Mouse (Mus musculus): ENCODE results near the gene Adam1a. TPM values are rescaled to one million over a fixed set of nuclear protein-coding genes. Genes with fewer than 3 reads are reported as not detected.

The Adam1a gene
- polyA plus RNA-seq, 1 experiment from 2014 or later: 2.2 TPM

GRCm38 (mm10) chr5:121586400-121587039 is 41.2 kb upstream of the Adam1a start:
- Histone ChIP-seq H3K27me3 (ENCODE audit: control insufficient read depth, insufficient read depth, low read length) (no peaks in the 10 kb centered on the region), H3K4me1 (ENCODE audit: control insufficient read depth, insufficient read depth, low read length) (no peaks in the 10 kb centered on the region), H3K27ac (ENCODE audit: low read depth, low read length) (no peak overlapping the region), H3K9ac (ENCODE audit: low read length) (no peak overlapping the region), H3K4me3 (ENCODE audit: low read depth, low read length) (no peak overlapping the region), H3K36me3 (ENCODE audit: control insufficient read depth, insufficient read depth, low read length) (no peaks in the 10 kb centered on the region), H3K9me3 (ENCODE audit: control insufficient read depth, low read length) (no peaks in the 10 kb centered on the region), H3K4me2 (ENCODE audit: low read depth) (no peak overlapping the region)
- WGBS: 71% methylated on average over 6 of the region's 6 CpGs
- DNase-seq (ENCODE audit: low spot score) (no peak), ATAC-seq (ENCODE audit: insufficient read depth, low FRiP score, low TSS enrichment) (no peak)

GRCm38 (mm10) chr5:121585699-121586098 is 40.4 kb upstream of the Adam1a start:
- ATAC-seq (ENCODE audit: insufficient read depth, low FRiP score, low TSS enrichment) (no peak), DNase-seq (ENCODE audit: low spot score) (no peak)
- 88% methylated on average over 5 of the region's 5 CpGs for WGBS
- H3K9ac ChIP-seq (ENCODE audit: low read length): no peak overlapping the region
- no peak overlapping the region for H3K4me2 ChIP-seq (ENCODE audit: low read depth)
- H3K4me3 ChIP-seq (ENCODE audit: low read depth, low read length): no peak overlapping the region
- no peaks in the 10 kb centered on the region for H3K36me3 ChIP-seq (ENCODE audit: control insufficient read depth, insufficient read depth, low read length)
- H3K27me3 ChIP-seq (ENCODE audit: control insufficient read depth, insufficient read depth, low read length): no peaks in the 10 kb centered on the region
- no peaks in the 10 kb centered on the region for H3K4me1 ChIP-seq (ENCODE audit: control insufficient read depth, insufficient read depth, low read length)
- no peak overlapping the region for H3K27ac ChIP-seq (ENCODE audit: low read depth, low read length)
- H3K9me3 ChIP-seq (ENCODE audit: control insufficient read depth, low read length): no peaks in the 10 kb centered on the region

GRCm38 (mm10) chr5:121585005-121585404 is 39.7 kb upstream of the Adam1a start:
- Histone ChIP-seq H3K4me1 (ENCODE audit: control insufficient read depth, insufficient read depth, low read length) (no peaks in the 10 kb centered on the region), H3K9ac (ENCODE audit: low read length) (no peak overlapping the region), H3K4me3 (ENCODE audit: low read depth, low read length) (no peak overlapping the region), H3K36me3 (ENCODE audit: control insufficient read depth, insufficient read depth, low read length) (no peaks in the 10 kb centered on the region), H3K27me3 (ENCODE audit: control insufficient read depth, insufficient read depth, low read length) (no peaks in the 10 kb centered on the region), H3K27ac (ENCODE audit: low read depth, low read length) (no peak overlapping the region), H3K9me3 (ENCODE audit: control insufficient read depth, low read length) (no peaks in the 10 kb centered on the region), H3K4me2 (ENCODE audit: low read depth) (no peak overlapping the region)
- no peak for DNase-seq (ENCODE audit: low spot score)
- no peak for ATAC-seq (ENCODE audit: insufficient read depth, low FRiP score, low TSS enrichment)
- 93% methylated on average over 10 of the region's 10 CpGs for WGBS

DNA sequence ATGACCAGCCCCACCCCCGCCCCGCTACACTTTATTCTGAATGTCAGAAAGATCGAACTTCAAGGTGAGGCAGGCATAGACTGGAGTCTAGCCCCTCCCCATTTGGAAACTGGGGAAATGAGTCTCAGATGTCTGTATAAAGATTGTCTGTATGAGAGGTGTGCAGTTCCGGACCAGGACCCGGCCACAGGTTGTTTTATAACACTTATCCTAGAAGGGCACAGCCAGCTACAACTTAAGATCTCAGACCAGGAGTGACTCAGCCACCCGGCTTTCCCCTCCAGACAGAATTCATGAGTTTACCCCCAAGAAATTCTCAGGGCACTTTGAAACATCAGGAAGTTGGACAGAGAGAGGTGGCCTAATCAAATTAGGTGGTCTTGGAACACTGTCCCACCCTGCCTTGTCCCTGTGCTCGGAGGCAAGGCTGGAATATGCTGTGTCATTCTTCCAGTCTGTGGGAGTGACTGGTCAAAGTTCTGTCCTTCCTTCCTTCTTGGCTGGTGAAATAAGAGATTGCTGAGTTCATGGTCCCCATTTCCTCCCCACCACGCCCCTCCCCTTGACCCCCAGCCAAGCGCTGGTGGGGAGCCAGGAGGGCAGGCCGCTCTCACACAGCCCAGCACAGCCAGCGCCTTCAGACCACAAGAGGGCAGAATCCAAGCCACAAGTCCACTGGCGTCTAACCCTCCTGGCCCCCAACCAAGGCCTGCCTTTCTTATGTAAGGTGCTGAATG is 38.7 kb upstream of the Adam1a start:
- no peak overlapping the region for H3K27ac ChIP-seq (ENCODE audit: low read depth, low read length)
- H3K4me3 ChIP-seq (ENCODE audit: low read depth, low read length): no peak overlapping the region
- ATAC-seq (ENCODE audit: insufficient read depth, low FRiP score, low TSS enrichment) (no peak), DNase-seq (ENCODE audit: low spot score) (peak; percentile 27)
- H3K9ac ChIP-seq (ENCODE audit: low read length): no peak overlapping the region
- WGBS: 63% methylated on average over 12 of the region's 12 CpGs
- H3K4me1 ChIP-seq (ENCODE audit: control insufficient read depth, insufficient read depth, low read length): no peaks in the 10 kb centered on the region
- H3K9me3 ChIP-seq (ENCODE audit: control insufficient read depth, low read length): no peaks in the 10 kb centered on the region
- H3K4me2 ChIP-seq (ENCODE audit: low read depth): no peak overlapping the region
- H3K27me3 ChIP-seq (ENCODE audit: control insufficient read depth, insufficient read depth, low read length): no peaks in the 10 kb centered on the region
- no peaks in the 10 kb centered on the region; the same call in 1 of the 2 replicates for H3K36me3 ChIP-seq (ENCODE audit: control insufficient read depth, insufficient read depth, low read length)

- WGBS: 91% methylated on average over 8 of the region's 8 CpGs
- no peaks in the 10 kb centered on the region for H3K4me1 ChIP-seq (ENCODE audit: control insufficient read depth, insufficient read depth, low read length)
- H3K9me3 ChIP-seq (ENCODE audit: control insufficient read depth, low read length): no peaks in the 10 kb centered on the region
- no peak overlapping the region for H3K27ac ChIP-seq (ENCODE audit: low read depth, low read length)
- H3K27me3 ChIP-seq (ENCODE audit: control insufficient read depth, insufficient read depth, low read length): no peaks in the 10 kb centered on the region
- H3K4me2 ChIP-seq (ENCODE audit: low read depth): no peak overlapping the region
- DNase-seq (ENCODE audit: low spot score) (no peak), ATAC-seq (ENCODE audit: insufficient read depth, low FRiP score, low TSS enrichment) (no peak)
- no peaks in the 10 kb centered on the region; the same call in 1 of the 2 replicates for H3K36me3 ChIP-seq (ENCODE audit: control insufficient read depth, insufficient read depth, low read length)
- no peak overlapping the region for H3K4me3 ChIP-seq (ENCODE audit: low read depth, low read length)
- H3K9ac ChIP-seq (ENCODE audit: low read length): no peak overlapping the region
Observed at GRCm38 (mm10) chr5:121581945-121582344, 36.7 kb upstream of the Adam1a start.

- Histone ChIP-seq H3K4me1 (ENCODE audit: control insufficient read depth, insufficient read depth, low read length) (no peaks in the 10 kb centered on the region), H3K27ac (ENCODE audit: low read depth, low read length) (no peak overlapping the region), H3K9ac (ENCODE audit: low read length) (no peak overlapping the region), H3K4me2 (ENCODE audit: low read depth) (no peak overlapping the region), H3K36me3 (ENCODE audit: control insufficient read depth, insufficient read depth, low read length) (no peaks in the 10 kb centered on the region; the same call in 1 of the 2 replicates), H3K27me3 (ENCODE audit: control insufficient read depth, insufficient read depth, low read length) (no peaks in the 10 kb centered on the region), H3K4me3 (ENCODE audit: low read depth, low read length) (no peak overlapping the region), H3K9me3 (ENCODE audit: control insufficient read depth, low read length) (no peaks in the 10 kb centered on the region)
- no peak for ATAC-seq (ENCODE audit: insufficient read depth, low FRiP score, low TSS enrichment)
- WGBS: 89% methylated on average over 11 of the region's 11 CpGs
- DNase-seq (ENCODE audit: low spot score): no peak
Observed at GRCm38 (mm10) chr5:121576927-121577488, 31.7 kb upstream of the Adam1a start.

DNA sequence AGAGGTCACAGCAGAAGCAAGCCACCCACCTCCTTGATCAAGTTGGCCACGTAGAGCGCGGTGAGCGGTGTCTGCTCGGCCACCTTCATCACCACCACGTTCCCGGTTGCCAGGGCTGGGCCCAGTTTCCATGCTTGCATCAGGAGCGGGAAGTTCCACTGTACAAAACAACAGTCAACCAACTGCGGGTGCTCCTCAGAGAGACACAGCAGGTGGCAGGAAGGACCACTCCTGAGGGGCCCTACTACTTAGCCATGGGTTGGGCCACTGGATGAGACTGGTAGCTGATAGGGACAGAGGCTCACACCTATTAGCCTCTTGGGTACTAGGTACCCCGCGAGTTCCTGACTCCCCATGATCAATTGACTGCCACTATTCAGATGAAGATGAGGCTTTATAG is 30.6 kb upstream of the Adam1a start:
- H3K36me3 ChIP-seq (ENCODE audit: control insufficient read depth, insufficient read depth, low read length): no peaks in the 10 kb centered on the region; the same call in 1 of the 2 replicates
- H3K4me3 ChIP-seq (ENCODE audit: low read depth, low read length): no peak overlapping the region
- H3K9ac ChIP-seq (ENCODE audit: low read length): no peak overlapping the region
- DNase-seq (ENCODE audit: low spot score): no peak
- no peaks in the 10 kb centered on the region for H3K4me1 ChIP-seq (ENCODE audit: control insufficient read depth, insufficient read depth, low read length)
- 92% methylated on average over 11 of the region's 11 CpGs for WGBS
- H3K4me2 ChIP-seq (ENCODE audit: low read depth): no peak overlapping the region
- H3K27me3 ChIP-seq (ENCODE audit: control insufficient read depth, insufficient read depth, low read length): no peaks in the 10 kb centered on the region
- no peaks in the 10 kb centered on the region for H3K9me3 ChIP-seq (ENCODE audit: control insufficient read depth, low read length)
- ATAC-seq (ENCODE audit: insufficient read depth, low FRiP score, low TSS enrichment): no peak
- H3K27ac ChIP-seq (ENCODE audit: low read depth, low read length): no peak overlapping the region

DNA sequence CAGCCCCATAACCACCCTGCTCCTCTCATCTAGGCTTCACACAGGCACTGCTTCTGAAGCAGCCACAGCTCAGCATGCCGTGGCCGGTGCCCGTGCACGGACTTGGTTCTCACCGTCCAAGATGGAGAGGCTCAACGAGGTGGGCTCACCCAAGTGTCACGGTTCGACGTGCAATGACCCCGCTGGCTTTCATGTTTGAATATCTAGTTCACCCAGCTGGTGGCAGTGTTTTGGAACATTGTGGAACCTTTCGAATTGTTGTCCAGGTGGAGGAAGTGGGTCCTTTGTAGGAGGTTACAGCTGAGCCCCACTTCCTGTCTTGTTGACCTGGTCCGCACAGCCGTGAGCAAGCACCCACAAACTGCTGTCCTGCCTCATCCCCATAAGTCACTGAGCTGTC is 28.9 kb upstream of the Adam1a start:
- WGBS: 90% methylated on average over 13 of the region's 13 CpGs
- ATAC-seq (ENCODE audit: insufficient read depth, low FRiP score, low TSS enrichment) (no peak), DNase-seq (ENCODE audit: low spot score) (no peak)
- Histone ChIP-seq H3K27me3 (ENCODE audit: control insufficient read depth, insufficient read depth, low read length) (no peaks in the 10 kb centered on the region), H3K9ac (ENCODE audit: low read length) (no peak overlapping the region), H3K36me3 (ENCODE audit: control insufficient read depth, insufficient read depth, low read length) (no peaks in the 10 kb centered on the region; the same call in 1 of the 2 replicates), H3K4me1 (ENCODE audit: control insufficient read depth, insufficient read depth, low read length) (no peaks in the 10 kb centered on the region), H3K9me3 (ENCODE audit: control insufficient read depth, low read length) (no peaks in the 10 kb centered on the region), H3K4me3 (ENCODE audit: low read depth, low read length) (no peak overlapping the region), H3K27ac (ENCODE audit: low read depth, low read length) (no peak overlapping the region), H3K4me2 (ENCODE audit: low read depth) (no peak overlapping the region)

GRCm38 (mm10) chr5:121570787-121571186 is 25.5 kb upstream of the Adam1a start:
- no peak for DNase-seq (ENCODE audit: low spot score)
- 79% methylated on average over 1 of the region's 1 CpGs for WGBS
- no peak overlapping the region for H3K4me2 ChIP-seq (ENCODE audit: low read depth)
- H3K27ac ChIP-seq (ENCODE audit: low read depth, low read length): no peak overlapping the region
- H3K9ac ChIP-seq (ENCODE audit: low read length): no peak overlapping the region
- H3K9me3 ChIP-seq (ENCODE audit: control insufficient read depth, low read length): no peaks in the 10 kb centered on the region
- H3K27me3 ChIP-seq (ENCODE audit: control insufficient read depth, insufficient read depth, low read length): no peaks in the 10 kb centered on the region
- H3K4me1 ChIP-seq (ENCODE audit: control insufficient read depth, insufficient read depth, low read length): no peaks in the 10 kb centered on the region
- ATAC-seq (ENCODE audit: insufficient read depth, low FRiP score, low TSS enrichment): no peak
- no peaks in the 10 kb centered on the region; the same call in 1 of the 2 replicates for H3K36me3 ChIP-seq (ENCODE audit: control insufficient read depth, insufficient read depth, low read length)
- H3K4me3 ChIP-seq (ENCODE audit: low read depth, low read length): no peak overlapping the region
